Mouse (Mus musculus): ENCODE results near the gene Grik2. TPM values are rescaled to one million over a fixed set of nuclear protein-coding genes. Genes with fewer than 3 reads are reported as not detected.
"Not testable (repeated sequence)": the region's sequence is repeated elsewhere in the genome, so short reads cannot be mapped to it uniquely, and the experiment has no call there.

Grik2 gene
- polyA plus RNA-seq, 1 experiment from 2014 or later: 0.47 TPM

GRCm38 (mm10) chr10:49256247-49256939 is 532.2 kb downstream of the Grik2 start:
- Histone ChIP-seq H3K9me3 (no peaks in the 10 kb centered on the region), H3K27ac (no peak overlapping the region), H3K36me3 (no peaks in the 10 kb centered on the region), H3K4me3 (no peak overlapping the region), H3K27me3 (no peaks in the 10 kb centered on the region), H3K4me1 (no peaks in the 10 kb centered on the region), H3K9ac (no peak overlapping the region), H3K4me2 (no peak overlapping the region)
- 20% methylated on average over 2 of the region's 2 CpGs for WGBS
- no peak for ATAC-seq (ENCODE audit: borderline replicate concordance, extremely low read depth, low FRiP score, low TSS enrichment)

GRCm38 (mm10) chr10:49237356-49237755 is 551.2 kb downstream of the Grik2 start:
- not testable (repeated sequence) for H3K9me3 ChIP-seq; ATAC-seq (ENCODE audit: borderline replicate concordance, extremely low read depth, low FRiP score, low TSS enrichment); H3K27ac ChIP-seq; H3K9ac ChIP-seq; H3K4me2 ChIP-seq; H3K4me1 ChIP-seq; H3K36me3 ChIP-seq; H3K27me3 ChIP-seq; H3K4me3 ChIP-seq
- WGBS: 67% methylated on average over 6 of the region's 6 CpGs

- not testable (repeated sequence) for ATAC-seq (ENCODE audit: borderline replicate concordance, extremely low read depth, low FRiP score, low TSS enrichment); H3K9me3 ChIP-seq; H3K27me3 ChIP-seq; H3K9ac ChIP-seq; H3K27ac ChIP-seq; H3K36me3 ChIP-seq; H3K4me3 ChIP-seq; H3K4me1 ChIP-seq; H3K4me2 ChIP-seq
Measured at GRCm38 (mm10) chr10:49236844-49237243, 551.7 kb downstream of the Grik2 start.

GRCm38 (mm10) chr10:49220096-49220495 is 568.5 kb downstream of the Grik2 start:
- no peak for ATAC-seq (ENCODE audit: borderline replicate concordance, extremely low read depth, low FRiP score, low TSS enrichment)
- 57% methylated on average over 1 of the region's 1 CpGs for WGBS
- Histone ChIP-seq H3K36me3 (no peaks in the 10 kb centered on the region), H3K4me1 (no peaks in the 10 kb centered on the region), H3K9ac (no peak overlapping the region), H3K27ac (no peak overlapping the region), H3K4me3 (no peak overlapping the region), H3K27me3 (no peaks in the 10 kb centered on the region), H3K4me2 (no peak overlapping the region), H3K9me3 (no peaks in the 10 kb centered on the region)

GRCm38 (mm10) chr10:49219631-49220030 is 568.9 kb downstream of the Grik2 start:
- no peaks in the 10 kb centered on the region for H3K4me1 ChIP-seq
- H3K4me3 ChIP-seq: no peak overlapping the region
- ATAC-seq (ENCODE audit: borderline replicate concordance, extremely low read depth, low FRiP score, low TSS enrichment): no peak
- WGBS: 26% methylated on average over 3 of the region's 3 CpGs
- H3K9ac ChIP-seq: no peak overlapping the region
- no peaks in the 10 kb centered on the region for H3K27me3 ChIP-seq
- no peaks in the 10 kb centered on the region for H3K9me3 ChIP-seq
- H3K36me3 ChIP-seq: no peaks in the 10 kb centered on the region
- H3K27ac ChIP-seq: no peak overlapping the region
- H3K4me2 ChIP-seq: no peak overlapping the region

- H3K4me1 ChIP-seq: no peaks in the 10 kb centered on the region
- H3K4me2 ChIP-seq: no peak overlapping the region
- H3K9ac ChIP-seq: no peak overlapping the region
- H3K4me3 ChIP-seq: no peak overlapping the region
- no peak for ATAC-seq (ENCODE audit: borderline replicate concordance, extremely low read depth, low FRiP score, low TSS enrichment)
- H3K27me3 ChIP-seq: no peaks in the 10 kb centered on the region
- H3K27ac ChIP-seq: no peak overlapping the region
- H3K9me3 ChIP-seq: no peaks in the 10 kb centered on the region
- no peaks in the 10 kb centered on the region for H3K36me3 ChIP-seq
Measured at GRCm38 (mm10) chr10:49191773-49192371, 596.7 kb downstream of the Grik2 start.

- Histone ChIP-seq H3K4me1 (no peaks in the 10 kb centered on the region), H3K4me2 (no peak overlapping the region), H3K36me3 (no peaks in the 10 kb centered on the region), H3K4me3 (no peak overlapping the region), H3K9me3 (no peaks in the 10 kb centered on the region), H3K9ac (no peak overlapping the region), H3K27ac (no peak overlapping the region), H3K27me3 (no peaks in the 10 kb centered on the region)
- ATAC-seq (ENCODE audit: borderline replicate concordance, extremely low read depth, low FRiP score, low TSS enrichment): no peak
- 64% methylated on average over 1 of the region's 1 CpGs for WGBS
Measured at GRCm38 (mm10) chr10:49191291-49191690, 597.3 kb downstream of the Grik2 start.

GRCm38 (mm10) chr10:49154134-49154533 is 634.4 kb downstream of the Grik2 start:
- Histone ChIP-seq H3K4me2 (no peak overlapping the region), H3K4me3 (no peak overlapping the region), H3K9ac (no peak overlapping the region), H3K9me3 (no peaks in the 10 kb centered on the region), H3K36me3 (no peaks in the 10 kb centered on the region), H3K27ac (no peak overlapping the region), H3K27me3 (no peaks in the 10 kb centered on the region), H3K4me1 (no peaks in the 10 kb centered on the region)
- WGBS: 81% methylated on average over 4 of the region's 4 CpGs
- ATAC-seq (ENCODE audit: borderline replicate concordance, extremely low read depth, low FRiP score, low TSS enrichment): no peak

GRCm38 (mm10) chr10:49151496-49151895 is 637.1 kb downstream of the Grik2 start:
- ATAC-seq (ENCODE audit: borderline replicate concordance, extremely low read depth, low FRiP score, low TSS enrichment); H3K36me3 ChIP-seq; H3K4me3 ChIP-seq; H3K27me3 ChIP-seq; H3K4me1 ChIP-seq; H3K27ac ChIP-seq; H3K9ac ChIP-seq; H3K9me3 ChIP-seq; H3K4me2 ChIP-seq: not testable (repeated sequence)
- WGBS: 91% methylated on average over 4 of the region's 4 CpGs

- H3K9me3 ChIP-seq: no peaks in the 10 kb centered on the region
- H3K4me3 ChIP-seq: no peak overlapping the region
- H3K27ac ChIP-seq: no peak overlapping the region
- no peaks in the 10 kb centered on the region for H3K36me3 ChIP-seq
- no peak overlapping the region for H3K9ac ChIP-seq
- ATAC-seq (ENCODE audit: borderline replicate concordance, extremely low read depth, low FRiP score, low TSS enrichment): no peak
- no peaks in the 10 kb centered on the region for H3K27me3 ChIP-seq
- H3K4me2 ChIP-seq: no peak overlapping the region
- no peaks in the 10 kb centered on the region for H3K4me1 ChIP-seq
- 81% methylated on average over 4 of the region's 4 CpGs for WGBS
Measured at GRCm38 (mm10) chr10:49149714-49150113, 638.9 kb downstream of the Grik2 start.

GRCm38 (mm10) chr10:49142658-49143057 is 645.9 kb downstream of the Grik2 start:
- H3K27me3 ChIP-seq: no peaks in the 10 kb centered on the region
- ATAC-seq (ENCODE audit: borderline replicate concordance, extremely low read depth, low FRiP score, low TSS enrichment): no peak
- no peaks in the 10 kb centered on the region for H3K4me1 ChIP-seq
- no peak overlapping the region for H3K27ac ChIP-seq
- 88% methylated on average over 3 of the region's 3 CpGs for WGBS
- H3K9ac ChIP-seq: no peak overlapping the region
- H3K9me3 ChIP-seq: no peaks in the 10 kb centered on the region
- H3K36me3 ChIP-seq: no peaks in the 10 kb centered on the region
- H3K4me3 ChIP-seq: no peak overlapping the region
- no peak overlapping the region for H3K4me2 ChIP-seq

GRCm38 (mm10) chr10:49136816-49137215 is 651.8 kb downstream of the Grik2 start:
- H3K9me3 ChIP-seq: no peaks in the 10 kb centered on the region
- no peak overlapping the region for H3K4me2 ChIP-seq
- no peaks in the 10 kb centered on the region for H3K4me1 ChIP-seq
- ATAC-seq (ENCODE audit: borderline replicate concordance, extremely low read depth, low FRiP score, low TSS enrichment): no peak
- no peak overlapping the region for H3K9ac ChIP-seq
- no peak overlapping the region for H3K27ac ChIP-seq
- H3K27me3 ChIP-seq: no peaks in the 10 kb centered on the region
- H3K36me3 ChIP-seq: no peaks in the 10 kb centered on the region
- no peak overlapping the region for H3K4me3 ChIP-seq

GRCm38 (mm10) chr10:49131311-49131710 is 657.3 kb downstream of the Grik2 start:
- Histone ChIP-seq H3K4me3 (no peak overlapping the region), H3K4me1 (no peaks in the 10 kb centered on the region), H3K9ac (no peak overlapping the region), H3K4me2 (no peak overlapping the region), H3K9me3 (no peaks in the 10 kb centered on the region), H3K36me3 (no peaks in the 10 kb centered on the region), H3K27me3 (no peaks in the 10 kb centered on the region), H3K27ac (no peak overlapping the region)
- 3% methylated on average over 1 of the region's 1 CpGs for WGBS
- ATAC-seq (ENCODE audit: borderline replicate concordance, extremely low read depth, low FRiP score, low TSS enrichment): no peak
